Mouse (Mus musculus) brain, embryonic 14.5 days (tissue): ENCODE data around the gene Nrd1.

Experiments used
- CTCF ChIP-seq: fragments of 200-500 bp; IDR thresholded peaks from 2 replicates; pipeline ENCODE4 v1.5.1; 2012; ENCODE audit warnings: inconsistent platforms, mild to moderate bottlenecking, moderate library complexity, borderline replicate concordance; ENCODE audit not compliant: insufficient read depth, insufficient read length; ENCODE audit errors: extremely low read depth
- POLR2A ChIP-seq: fragments of 200-500 bp; IDR thresholded peaks from 2 replicates; pipeline ENCODE4 v1.6.1; 2012; ENCODE audit warnings: mild to moderate bottlenecking, inconsistent platforms, borderline replicate concordance; ENCODE audit not compliant: poor library complexity, insufficient read depth, insufficient read length, severe bottlenecking; ENCODE audit errors: extremely low read depth

- no peak for TF ChIP-seq CTCF
- TF ChIP-seq POLR2A: no peak
These were observed 65.3 kb downstream of the Nrd1 start for GRCm38 (mm10) chr4:109065714-109066113.
